Mouse (Mus musculus): ENCODE data around the gene Cd37.

GRCm38 (mm10) chr7:45286486-45286885 lies 47.6 kb upstream of the Cd37 start:
- TF ChIP-seq CTCF (conservative IDR thresholded peaks at IDR 0.05; ENCODE audit: insufficient read depth, insufficient read length, low read depth, low read length) (no peak), POLR2A (IDR thresholded peaks at IDR 0.05; ENCODE audit: low read depth, low read length) (no peak)
